Mouse (Mus musculus) left cerebral cortex, postnatal 4 days (tissue): ENCODE data around the gene Gm3106. TPM values are rescaled to one million over a fixed set of nuclear protein-coding genes. Genes with fewer than 3 reads are reported as not detected.
"Not testable (repeated sequence)": the region's sequence is repeated elsewhere in the genome, so short reads cannot be mapped to it uniquely, and the experiment has no call there.

Experiments used
- DNase-seq: peaks from one replicate; pipeline ENCODE4 v3.0.0-alpha.2; 2022
- intact Hi-C: fragments of 180-260 bp; cut with DNase I; formaldehyde crosslinking; loops from one replicate; pipeline ENCODE4 v1.15.1; 2025
- total RNA-seq, 2 experiments: library from RNA; stranded (reverse); gene quantifications; 2 replicates each; pipeline ENCODE4 v1.2.3; 2021

The Gm3106 gene
- not detected for total RNA-seq

- DNase-seq, intact Hi-C loops: not testable (repeated sequence)
Measured at GRCm38 (mm10) chr5:94217705-94218104, at the start of gene Gm3106. Gene Gm3106 (plus strand): TSS chr5:94218005.

Other genes starting within 250 kb of the Gm3106 start
- gene BC061212, start 147.5 kb upstream of the Gm3106 start, total RNA-seq, result not detected
- gene Gm6351, start 141.6 kb upstream of the Gm3106 start, total RNA-seq, result not detected
- gene A430089I19Rik, start 88.8 kb downstream of the Gm3106 start, total RNA-seq, result not detected
- gene Gm6502, start 96.4 kb downstream of the Gm3106 start, total RNA-seq, result not detected
- gene AA792892, start 121.7 kb downstream of the Gm3106 start, total RNA-seq, result under 1 TPM in 1 of 2 experiments, not detected in 1; 0.18 TPM
- gene Gm7682, start 227.8 kb downstream of the Gm3106 start, total RNA-seq, result not detected